Mouse (Mus musculus) kidney, adult 2 months (tissue): ENCODE measurements at regions not wholly inside any gene's neighbourhood (a gene's known extent, or its start where the extent isn't known, plus 50 kb on each side); places are given as distances from the start of the nearest gene placed in this dataset.

Experiments used
- DNase-seq: peaks from one replicate; pipeline ENCODE4 v3.0.0; 2021
- H3K27ac ChIP-seq: fragments of 200-500 bp; 2 replicates; pipeline ENCODE4 v1.5.1; 2012; ENCODE audit warnings: low read depth, low read length, control low read depth, inconsistent platforms; ENCODE audit not compliant: insufficient read depth
- H3K27me3 ChIP-seq: fragments of 200-500 bp; replicated peaks from 2 replicates; pipeline ENCODE4 v1.6.1; 2012; ENCODE audit warnings: mild to moderate bottlenecking, moderate library complexity, low read length, inconsistent platforms; ENCODE audit not compliant: control insufficient read depth, insufficient read depth
- H3K36me3 ChIP-seq: fragments of 200-500 bp; 2 replicates; pipeline ENCODE4 v1.6.1; 2012; ENCODE audit warnings: mild to moderate bottlenecking, moderate library complexity, low read length, inconsistent platforms; ENCODE audit not compliant: control insufficient read depth, insufficient read depth
- H3K4me1 ChIP-seq: fragments of 200-500 bp; 2 replicates; pipeline ENCODE4 v1.6.1; 2011; ENCODE audit warnings: low read length; ENCODE audit not compliant: control insufficient read depth, insufficient read depth
- H3K4me3 ChIP-seq: fragments of 200-500 bp; 2 replicates; pipeline ENCODE4 v1.5.1; 2011; ENCODE audit warnings: mild to moderate bottlenecking, low read depth, low read length, control low read depth; ENCODE audit not compliant: insufficient read depth
- CTCF ChIP-seq: fragments of 200-500 bp; conservative IDR thresholded peaks from 2 replicates; pipeline ENCODE4 v1.5.1; 2011; ENCODE audit warnings: low read depth, mild to moderate bottlenecking, control low read depth, low read length, moderate library complexity, mixed read lengths; ENCODE audit not compliant: insufficient read depth, insufficient read length
- POLR2A ChIP-seq: fragments of 200-500 bp; IDR thresholded peaks from one replicate; pipeline ENCODE4 v1.6.1; 2011; ENCODE audit warnings: low read depth, low read length, control low read depth
- WGBS: fragments of 180-500 bp; shearing (Covaris S2); methylation state at CpG from one replicate; pipeline ENCODE4 v1.1.7; 2018; 5-methylcytosine and 5-hydroxymethylcytosine counted together

DNA sequence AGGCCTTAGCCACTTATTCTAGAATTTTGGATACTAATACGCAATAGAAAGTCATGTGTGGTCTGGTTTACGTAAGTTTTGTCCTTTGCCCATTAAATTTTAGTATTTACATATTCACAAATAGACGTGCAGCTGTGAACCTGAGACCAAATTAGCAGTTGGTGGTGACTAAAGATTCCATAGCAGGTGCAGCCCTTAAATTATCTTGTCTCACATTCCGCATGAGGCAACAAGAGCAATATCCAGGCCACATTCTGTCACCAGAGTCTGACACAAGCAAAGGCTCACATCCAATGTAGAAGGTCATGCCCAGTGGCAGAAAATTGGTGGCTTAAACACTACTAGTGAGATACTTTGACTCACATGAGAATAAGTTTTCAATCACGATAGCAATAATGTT is 473.0 kb downstream of the Nyap2 start:
- no peaks in the 10 kb centered on the region for H3K36me3 ChIP-seq
- H3K4me3 ChIP-seq: no peak overlapping the region
- H3K4me1 ChIP-seq: no peaks in the 10 kb centered on the region
- WGBS: 83% methylated on average over 5 of the region's 5 CpGs
- H3K27ac ChIP-seq: no peak overlapping the region
- DNase-seq: no peak
- H3K27me3 ChIP-seq: no peaks in the 10 kb centered on the region
- no peak for TF ChIP-seq CTCF
- TF ChIP-seq POLR2A: no peak

- no peak overlapping the region for H3K4me3 ChIP-seq
- no peaks in the 10 kb centered on the region for H3K4me1 ChIP-seq
- TF ChIP-seq POLR2A: no peak
- no peak for TF ChIP-seq CTCF
- H3K27ac ChIP-seq: no peak overlapping the region
- no peaks in the 10 kb centered on the region for H3K27me3 ChIP-seq
- DNase-seq: no peak
- H3K36me3 ChIP-seq: no peaks in the 10 kb centered on the region
- 89% methylated on average over 3 of the region's 3 CpGs for WGBS
Observed at GRCm38 (mm10) chr1:81552731-81553130, 476.0 kb downstream of the Nyap2 start.

DNA sequence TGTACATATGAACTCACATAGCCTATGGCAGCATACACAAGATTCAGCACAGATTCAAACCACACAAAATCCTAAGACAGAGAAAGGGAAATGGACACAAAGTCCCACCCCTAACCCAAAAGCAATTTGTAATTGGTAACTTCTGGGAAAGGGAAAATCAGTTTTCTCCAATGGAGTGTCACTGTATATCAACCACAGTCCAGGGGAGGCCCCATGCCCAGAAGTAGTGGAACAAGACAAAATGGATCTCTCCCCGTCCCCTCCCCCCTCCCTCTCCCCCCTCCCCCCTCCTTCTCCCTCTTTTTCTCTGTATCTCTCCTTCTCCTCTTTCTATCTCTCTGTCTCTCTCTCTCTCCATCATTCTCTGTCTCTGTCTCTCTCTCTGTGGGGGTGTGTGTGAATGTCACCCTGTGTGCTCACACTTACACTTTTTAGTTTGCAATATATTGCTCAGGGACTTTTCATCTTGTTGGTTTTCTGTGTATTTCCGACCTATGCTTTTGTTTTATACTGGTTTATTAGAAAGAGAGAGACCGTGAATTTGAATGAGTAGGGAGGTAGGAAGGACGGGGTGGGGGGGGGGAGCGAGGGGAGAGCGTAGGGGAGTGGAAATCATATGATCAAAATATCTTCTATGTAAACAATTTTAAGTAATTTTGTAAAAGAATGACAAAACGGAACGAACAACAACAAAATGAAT is 500.4 kb downstream of the Nyap2 start:
- Histone ChIP-seq H3K4me3 (no peak overlapping the region), H3K27me3 (no peaks in the 10 kb centered on the region), H3K27ac (no peak overlapping the region), H3K4me1 (no peaks in the 10 kb centered on the region), H3K36me3 (no peaks in the 10 kb centered on the region)
- WGBS: 72% methylated on average over 8 of the region's 8 CpGs
- TF ChIP-seq POLR2A (no peak), CTCF (no peak)
- no peak for DNase-seq

- TF ChIP-seq CTCF (no peak), POLR2A (no peak)
- WGBS: 70% methylated on average over 9 of the region's 9 CpGs
- no peak overlapping the region for H3K4me3 ChIP-seq
Observed at GRCm38 (mm10) chr1:81577665-81578201, 501.0 kb downstream of the Nyap2 start.

GRCm38 (mm10) chr1:81581208-81581607 is 504.5 kb downstream of the Nyap2 start:
- TF ChIP-seq CTCF (no peak), POLR2A (no peak)
- H3K36me3 ChIP-seq: no peaks in the 10 kb centered on the region
- H3K4me1 ChIP-seq: no peaks in the 10 kb centered on the region
- 78% methylated on average over 4 of the region's 4 CpGs for WGBS
- H3K27me3 ChIP-seq: no peaks in the 10 kb centered on the region
- no peak overlapping the region for H3K4me3 ChIP-seq
- H3K27ac ChIP-seq: no peak overlapping the region
- DNase-seq: no peak

More at GRCm38 (mm10) chr1:81577665-81578201, 501.0 kb downstream of the Nyap2 start:
- H3K27me3 ChIP-seq: no peaks in the 10 kb centered on the region
- H3K27ac ChIP-seq: no peak overlapping the region
- no peak for DNase-seq
- H3K36me3 ChIP-seq: no peaks in the 10 kb centered on the region
- no peaks in the 10 kb centered on the region for H3K4me1 ChIP-seq

GRCm38 (mm10) chr1:81587780-81588307 is 511.1 kb downstream of the Nyap2 start:
- TF ChIP-seq POLR2A (no peak), CTCF (no peak)

DNA sequence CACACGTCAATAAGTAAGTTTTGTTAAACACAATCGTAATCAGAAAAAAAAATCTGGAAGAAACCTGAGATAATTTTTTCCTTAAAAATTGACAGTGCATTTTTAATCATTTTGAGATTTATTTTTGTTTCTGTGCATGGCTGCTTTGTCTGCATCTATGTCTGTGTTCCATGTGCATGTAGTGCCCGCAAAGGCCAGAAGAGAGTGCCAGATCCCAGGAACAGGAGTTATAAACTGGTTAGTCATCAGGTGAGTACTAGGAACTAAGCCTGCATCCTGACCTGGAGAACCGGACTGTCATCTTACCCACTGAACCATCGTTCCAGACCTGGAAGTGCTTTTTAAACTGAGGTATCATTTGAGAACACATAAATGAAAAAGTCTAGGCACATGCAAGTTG is 514.9 kb downstream of the Nyap2 start:
- DNase-seq: no peak
- whole genome bisulfite sequencing: 90% methylated on average over 5 of the region's 5 CpGs

More at GRCm38 (mm10) chr1:81587780-81588307, 511.1 kb downstream of the Nyap2 start:
- 64% methylated on average over 11 of the region's 11 CpGs for WGBS
- DNase-seq: peak; percentile 16
- H3K36me3 ChIP-seq: no peaks in the 10 kb centered on the region
- H3K27me3 ChIP-seq: no peaks in the 10 kb centered on the region
- no peaks in the 10 kb centered on the region; the same call in 1 of the 2 replicates for H3K4me1 ChIP-seq
- no peak overlapping the region for H3K27ac ChIP-seq
- H3K4me3 ChIP-seq: no peak overlapping the region

More for the DNA sequence above, 514.9 kb downstream of the Nyap2 start:
- H3K4me1 ChIP-seq: no peaks in the 10 kb centered on the region; the same call in 1 of the 2 replicates
- TF ChIP-seq POLR2A (no peak), CTCF (peak; percentile 44)
- no peak overlapping the region for H3K4me3 ChIP-seq
- no peaks in the 10 kb centered on the region for H3K27me3 ChIP-seq
- no peak overlapping the region for H3K27ac ChIP-seq
- no peaks in the 10 kb centered on the region for H3K36me3 ChIP-seq
